Mouse (Mus musculus) liver, embryonic 12.5 days (tissue): ENCODE measurements around the gene Calr. TPM values are rescaled to one million over a fixed set of nuclear protein-coding genes. Genes with fewer than 3 reads are reported as not detected.

ENCODE experiments used
- ATAC-seq: fragments of 200-750 bp; cut with Nextera tagmentation; 2 replicates; pipeline ENCODE4 v1.8.0; 2017; ENCODE audit warnings: moderate number of reproducible peaks, mild to moderate bottlenecking, moderate library complexity
- H3K27ac ChIP-seq: fragments of 300-500 bp; sonication (generic); 2 replicates; pipeline ENCODE4 v1.5.1; 2016; ENCODE audit warnings: mild to moderate bottlenecking
- H3K27me3 ChIP-seq: fragments of 300-500 bp; sonication (generic); replicated peaks from 2 replicates; pipeline ENCODE4 v1.6.1; 2016; ENCODE audit warnings: mild to moderate bottlenecking, moderate library complexity
- H3K36me3 ChIP-seq: fragments of 300-500 bp; sonication (generic); 2 replicates; pipeline ENCODE4 v1.6.1; 2016; ENCODE audit warnings: mild to moderate bottlenecking, moderate library complexity
- H3K4me1 ChIP-seq: fragments of 300-500 bp; sonication (generic); 2 replicates; pipeline ENCODE4 v1.6.1; 2016
- H3K4me2 ChIP-seq: fragments of 300-500 bp; sonication (generic); 2 replicates; pipeline ENCODE4 v1.6.1; 2016; ENCODE audit warnings: mild to moderate bottlenecking, moderate library complexity
- H3K4me3 ChIP-seq: fragments of 300-500 bp; sonication (generic); 2 replicates; pipeline ENCODE4 v1.5.1; 2016; ENCODE audit warnings: mild to moderate bottlenecking, moderate library complexity
- H3K9ac ChIP-seq: fragments of 300-500 bp; sonication (generic); 2 replicates; pipeline ENCODE4 v1.6.1; 2016; ENCODE audit warnings: mild to moderate bottlenecking, moderate library complexity
- H3K9me3 ChIP-seq: fragments of 300-500 bp; sonication (generic); replicated peaks from 2 replicates; pipeline ENCODE4 v1.6.1; 2016; ENCODE audit warnings: mild to moderate bottlenecking, moderate library complexity
- WGBS: fragments of 180-500 bp; shearing (Covaris S2); methylation state at CpG from one replicate; pipeline ENCODE4 v1.1.7; 2016; ENCODE audit not compliant: insufficient replicate concordance; 5-methylcytosine and 5-hydroxymethylcytosine counted together
- polyA plus RNA-seq: library from polyadenylated mRNA; unstranded; fragments of >200 nt; fragmentation: Nextera tagmentation; extraction: Ambion mirVana; gene quantifications from 2 replicates; pipeline ENCODE4 v1.2.1, GENCODE M21; 2016

Calr gene
- polyA plus RNA-seq, 1 experiment from 2014 or later: 610 TPM

- H3K27me3 ChIP-seq: peaks cover 71% of the 10 kb centered on the region
- no peak for ATAC-seq
- H3K4me2 ChIP-seq: peak overlapping the region; percentile 70
- H3K4me3 ChIP-seq: peak overlapping the region; percentile 44
- H3K27ac ChIP-seq: no peak overlapping the region
- WGBS: 39% methylated on average over 10 of the region's 10 CpGs
- no peaks in the 10 kb centered on the region for H3K36me3 ChIP-seq
- H3K4me1 ChIP-seq: peaks cover 52% of the 10 kb centered on the region
- H3K9ac ChIP-seq: peak overlapping the region; percentile 18; the same call in 1 of the 2 replicates
- no peaks in the 10 kb centered on the region for H3K9me3 ChIP-seq
Observed at GRCm38 (mm10) chr8:84811303-84811702, 35.4 kb downstream of the Calr start.

DNA sequence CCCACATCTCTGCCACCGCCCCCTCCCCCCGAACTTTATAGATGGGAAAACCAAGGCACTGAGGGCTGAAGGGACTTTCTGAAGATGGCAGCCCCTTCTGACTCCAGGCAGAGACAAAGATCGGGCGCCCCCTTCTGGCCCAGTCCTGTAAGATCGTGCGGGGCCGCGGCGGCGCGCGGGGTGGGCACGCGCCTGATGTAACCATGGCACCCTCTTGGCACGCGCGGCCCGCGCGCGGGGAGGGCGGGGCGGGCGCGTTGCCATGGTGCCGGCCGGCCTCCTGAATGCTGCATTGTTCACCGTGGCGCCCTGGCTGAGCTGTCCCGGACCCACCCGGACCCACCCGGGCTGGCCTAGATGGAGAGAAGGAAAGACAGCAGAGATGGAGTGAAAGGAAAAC lies 35.8 kb downstream of the Calr start:
- Histone ChIP-seq H3K27me3 (peaks cover 75% of the 10 kb centered on the region), H3K4me3 (peak overlapping the region; percentile 44), H3K4me2 (peak overlapping the region; percentile 70), H3K9me3 (peaks cover 4% of the 10 kb centered on the region; the same call in 1 of the 2 replicates), H3K9ac (peak overlapping the region; percentile 18; the same call in 1 of the 2 replicates), H3K36me3 (no peaks in the 10 kb centered on the region), H3K27ac (no peak overlapping the region), H3K4me1 (peaks cover 51% of the 10 kb centered on the region)
- ATAC-seq: peak; percentile 41
- WGBS: 2% methylated on average over 32 of the region's 32 CpGs

- peaks cover 80% of the 10 kb centered on the region for H3K27me3 ChIP-seq
- WGBS: 71% methylated on average over 5 of the region's 5 CpGs
Observed at GRCm38 (mm10) chr8:84809941-84810280, 36.8 kb downstream of the Calr start.

GRCm38 (mm10) chr8:84809109-84809940 lies 37.4 kb downstream of the Calr start:
- Histone ChIP-seq H3K9ac (no peak overlapping the region), H3K36me3 (no peaks in the 10 kb centered on the region), H3K9me3 (peaks cover 5% of the 10 kb centered on the region; the same call in 1 of the 2 replicates), H3K4me3 (no peak overlapping the region), H3K27me3 (peaks cover 80% of the 10 kb centered on the region), H3K27ac (no peak overlapping the region), H3K4me1 (peaks cover 36% of the 10 kb centered on the region), H3K4me2 (no peak overlapping the region)
- no peak for ATAC-seq
- 62% methylated on average over 12 of the region's 12 CpGs for whole genome bisulfite sequencing

More at GRCm38 (mm10) chr8:84809941-84810280, 36.8 kb downstream of the Calr start:
- H3K9ac ChIP-seq: no peak overlapping the region
- H3K9me3 ChIP-seq: peaks cover 5% of the 10 kb centered on the region; the same call in 1 of the 2 replicates
- H3K4me3 ChIP-seq: no peak overlapping the region
- no peaks in the 10 kb centered on the region for H3K36me3 ChIP-seq
- ATAC-seq: no peak
- no peak overlapping the region for H3K4me2 ChIP-seq
- H3K27ac ChIP-seq: no peak overlapping the region
- peaks cover 41% of the 10 kb centered on the region for H3K4me1 ChIP-seq

GRCm38 (mm10) chr8:84806031-84806430 lies 40.7 kb downstream of the Calr start:
- no peak for ATAC-seq
- Histone ChIP-seq H3K27me3 (peaks cover 86% of the 10 kb centered on the region), H3K4me3 (no peak overlapping the region), H3K27ac (no peak overlapping the region), H3K4me1 (peaks cover 30% of the 10 kb centered on the region), H3K4me2 (no peak overlapping the region), H3K36me3 (no peaks in the 10 kb centered on the region), H3K9ac (no peak overlapping the region), H3K9me3 (peaks cover 5% of the 10 kb centered on the region; the same call in 1 of the 2 replicates)
- 85% methylated on average over 5 of the region's 5 CpGs for WGBS

DNA sequence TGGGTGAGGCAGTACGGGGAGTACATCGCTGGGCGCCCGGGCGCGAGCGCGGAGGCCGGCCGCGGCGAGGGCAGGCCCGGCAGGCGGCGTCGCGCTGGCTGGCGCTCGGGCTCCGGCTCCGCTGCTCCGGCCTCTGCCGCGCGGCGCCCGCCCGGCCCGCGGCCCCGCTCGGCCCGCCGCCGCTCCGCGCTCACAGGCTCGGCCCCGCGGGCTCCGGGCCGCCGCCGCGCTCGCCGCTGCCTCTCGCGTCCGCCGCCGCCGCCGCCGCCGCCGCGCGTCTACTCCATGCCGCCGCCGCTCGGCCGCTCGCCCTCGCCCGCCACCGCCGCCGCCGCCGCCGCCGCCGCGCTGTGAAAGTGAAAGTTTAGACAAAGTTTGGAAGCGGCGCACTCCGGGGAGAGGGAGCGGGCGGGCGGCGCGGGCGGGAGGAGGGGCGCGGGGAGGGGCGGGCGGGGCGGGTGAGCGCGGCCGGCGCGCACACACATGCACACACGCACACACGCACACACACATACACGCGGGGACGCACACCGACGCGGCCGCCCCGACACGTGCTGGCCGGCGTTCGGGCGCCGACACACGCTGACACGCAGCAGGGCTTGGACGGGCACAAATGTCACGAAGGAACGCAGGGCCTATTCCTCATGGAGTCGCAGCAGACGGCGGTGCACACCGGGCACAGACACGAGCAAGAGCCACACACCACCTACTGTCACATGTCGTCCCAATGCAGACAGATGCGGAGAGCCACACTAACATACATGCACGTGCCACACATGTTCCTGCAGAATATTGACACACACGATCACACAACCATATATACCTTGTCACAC lies 46.5 kb downstream of the Calr start, which contains the start of gene Nfix:
Nfix (minus strand) TSS at position 346 of the 833 bp plus-strand sequence.
- H3K36me3 ChIP-seq: no peaks in the 10 kb centered on the region
- H3K9me3 ChIP-seq: no peaks in the 10 kb centered on the region
- H3K4me2 ChIP-seq: peak within 1 kb of the TSS; percentile 89
- no peak within 1 kb of the TSS for H3K27ac ChIP-seq
- H3K4me3 ChIP-seq: peak within 1 kb of the TSS; percentile 67
- peaks cover 98% of the 10 kb centered on the region for H3K27me3 ChIP-seq
- 2% methylated on average over 46 of the region's 125 CpGs for WGBS
- H3K4me1 ChIP-seq: peaks cover 27% of the 10 kb centered on the region
- peak within 1 kb of the TSS; percentile 73 for H3K9ac ChIP-seq
- ATAC-seq: peak; percentile 10

- H3K36me3 ChIP-seq: no peaks in the 10 kb centered on the region
- peak overlapping the region; percentile 67 for H3K4me3 ChIP-seq
- peak; percentile 35 for ATAC-seq
- no peak overlapping the region for H3K27ac ChIP-seq
- H3K4me2 ChIP-seq: peak overlapping the region; percentile 87
- no peaks in the 10 kb centered on the region for H3K9me3 ChIP-seq
- peaks cover 27% of the 10 kb centered on the region for H3K4me1 ChIP-seq
- WGBS: 1% methylated on average over 98 of the region's 108 CpGs
- H3K27me3 ChIP-seq: peaks cover 98% of the 10 kb centered on the region
- H3K9ac ChIP-seq: peak overlapping the region; percentile 65
Observed at GRCm38 (mm10) chr8:84799136-84799931, 47.4 kb downstream of the Calr start.

- Histone ChIP-seq H3K4me1 (peaks cover 33% of the 10 kb centered on the region), H3K4me3 (peak overlapping the region; percentile 67), H3K27ac (no peak overlapping the region), H3K36me3 (no peaks in the 10 kb centered on the region), H3K9me3 (no peaks in the 10 kb centered on the region), H3K9ac (peak overlapping the region; percentile 65), H3K4me2 (peak overlapping the region; percentile 87), H3K27me3 (peaks cover 98% of the 10 kb centered on the region)
- no peak; the same call in 1 of the 2 replicates for ATAC-seq
- 50% methylated on average over 10 of the region's 10 CpGs for WGBS
Observed at GRCm38 (mm10) chr8:84798446-84799135, 48.1 kb downstream of the Calr start.

DNA sequence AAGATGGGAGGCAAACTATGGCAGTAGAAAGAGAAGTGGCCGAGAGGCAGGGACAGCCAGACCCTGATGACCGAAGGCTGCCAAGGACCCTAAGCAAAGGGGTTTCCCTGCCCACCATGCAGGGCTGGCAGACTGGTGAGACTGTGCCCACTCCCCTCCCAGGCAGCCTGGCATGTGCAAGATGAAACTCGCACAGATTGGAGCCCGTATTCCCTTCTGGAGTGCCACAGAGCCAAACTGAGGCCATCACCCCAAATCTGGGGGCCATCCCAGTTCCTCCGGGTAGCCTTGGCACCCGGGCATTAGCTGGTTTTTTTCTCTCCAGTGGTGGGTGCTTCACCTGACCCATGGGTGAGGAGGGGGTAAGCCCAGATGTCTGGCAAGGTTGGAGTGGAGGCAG lies 48.8 kb downstream of the Calr start:
- WGBS: 71% methylated on average over 6 of the region's 6 CpGs
- Histone ChIP-seq H3K4me3 (no peak overlapping the region), H3K4me2 (no peak overlapping the region), H3K27ac (no peak overlapping the region), H3K36me3 (no peaks in the 10 kb centered on the region), H3K9ac (no peak overlapping the region), H3K27me3 (peaks cover 98% of the 10 kb centered on the region), H3K4me1 (peaks cover 37% of the 10 kb centered on the region), H3K9me3 (no peaks in the 10 kb centered on the region)
- ATAC-seq: no peak

DNA sequence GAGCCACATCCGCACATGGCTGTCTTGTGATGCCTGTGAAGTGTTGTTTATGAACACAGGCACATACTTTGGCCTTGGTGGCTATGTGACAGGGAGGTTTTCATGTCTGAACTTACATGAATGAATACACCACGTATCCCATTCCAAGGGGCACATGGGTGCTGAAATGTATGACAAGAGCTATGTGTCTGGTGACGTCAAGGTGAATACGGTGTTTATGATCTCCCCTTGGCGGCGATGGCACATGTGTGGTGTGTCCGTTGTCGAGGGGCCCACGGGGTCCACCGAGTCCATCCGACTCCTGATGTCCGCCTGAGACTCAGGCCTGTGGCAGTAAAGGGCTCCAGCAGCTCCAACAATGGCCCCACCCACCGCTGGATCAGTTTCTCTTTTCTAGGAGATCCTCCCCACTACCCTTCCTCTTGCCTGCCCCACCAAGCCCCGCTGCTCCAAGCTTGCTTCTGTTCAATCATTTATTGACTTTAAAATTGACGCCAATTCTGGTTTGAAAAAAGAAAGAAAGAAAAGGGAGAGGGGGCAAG lies 49.4 kb downstream of the Calr start:
- Histone ChIP-seq H3K4me2 (no peak overlapping the region), H3K9me3 (no peaks in the 10 kb centered on the region), H3K4me1 (peaks cover 37% of the 10 kb centered on the region), H3K36me3 (no peaks in the 10 kb centered on the region), H3K4me3 (no peak overlapping the region), H3K9ac (no peak overlapping the region), H3K27me3 (peaks cover 98% of the 10 kb centered on the region), H3K27ac (no peak overlapping the region)
- WGBS: 75% methylated on average over 15 of the region's 15 CpGs
- ATAC-seq: no peak

DNA sequence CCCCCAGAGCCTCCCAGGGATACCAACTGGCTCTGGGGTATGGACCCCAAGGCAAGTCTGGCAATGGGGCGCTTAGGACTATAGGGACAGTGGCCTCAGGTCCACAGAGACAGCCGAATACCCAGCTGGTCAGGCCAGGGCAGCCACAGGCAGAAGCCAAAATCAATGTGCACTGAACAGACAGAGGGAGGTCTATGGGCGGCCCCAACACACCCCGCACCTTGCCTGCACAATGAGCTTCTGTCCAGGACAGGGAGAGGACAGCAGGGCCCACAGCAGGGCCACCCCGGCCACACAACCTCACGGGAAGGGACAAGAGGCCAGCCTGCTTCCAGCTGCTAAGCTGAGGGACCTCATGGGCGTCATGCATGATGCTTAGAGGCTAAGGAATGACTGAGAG lies 52.2 kb downstream of the Calr start:
- Histone ChIP-seq H3K9me3 (no peaks in the 10 kb centered on the region), H3K4me3 (no peak overlapping the region), H3K27ac (no peak overlapping the region), H3K27me3 (peaks cover 98% of the 10 kb centered on the region), H3K4me1 (peaks cover 23% of the 10 kb centered on the region), H3K9ac (no peak overlapping the region), H3K4me2 (no peak overlapping the region), H3K36me3 (no peaks in the 10 kb centered on the region)
- ATAC-seq: no peak
- WGBS: 64% methylated on average over 7 of the region's 7 CpGs
